Mouse (Mus musculus): ENCODE measurements around the gene Sgcd.
"Not testable (repeated sequence)": the region's sequence is repeated elsewhere in the genome, so short reads cannot be mapped to it uniquely, and the experiment has no call there.

Gene Sgcd

GRCm38 (mm10) chr11:47776019-47776418, 212.8 kb downstream of the Sgcd start:
- no peak for DNase-seq

GRCm38 (mm10) chr11:47765859-47766258, 222.9 kb downstream of the Sgcd start:
- DNase-seq, result no peak

GRCm38 (mm10) chr11:47763569-47763968, 225.2 kb downstream of the Sgcd start:
- not testable (repeated sequence) for DNase-seq

GRCm38 (mm10) chr11:47759015-47759414, 229.8 kb downstream of the Sgcd start:
- DNase-seq, result no peak

- DNase-seq, result no peak
Observed at GRCm38 (mm10) chr11:47742806-47743205, 246.0 kb downstream of the Sgcd start.

GRCm38 (mm10) chr11:47704930-47705787, 283.6 kb downstream of the Sgcd start:
- DNase-seq, result no peak

- DNase-seq, result no peak
Observed at GRCm38 (mm10) chr11:47695611-47696010, 293.2 kb downstream of the Sgcd start.

GRCm38 (mm10) chr11:47658135-47658534, 330.6 kb downstream of the Sgcd start:
- DNase-seq, result peak; percentile 54

- no peak for DNase-seq
Observed at GRCm38 (mm10) chr11:47645911-47646310, 342.9 kb downstream of the Sgcd start.

GRCm38 (mm10) chr11:47641567-47642259, 347.1 kb downstream of the Sgcd start:
- DNase-seq, result no peak

- DNase-seq, result no peak
Observed at GRCm38 (mm10) chr11:47640556-47640955, 348.2 kb downstream of the Sgcd start.

GRCm38 (mm10) chr11:47630186-47630585, 358.6 kb downstream of the Sgcd start:
- DNase-seq, result no peak

GRCm38 (mm10) chr11:47609892-47610291, 378.9 kb downstream of the Sgcd start:
- no peak for DNase-seq

GRCm38 (mm10) chr11:47574635-47575034, 414.1 kb downstream of the Sgcd start:
- DNase-seq, result no peak

- no peak for DNase-seq
Observed at GRCm38 (mm10) chr11:47568488-47568887, 420.3 kb downstream of the Sgcd start.

- DNase-seq, result no peak
Observed at GRCm38 (mm10) chr11:47566156-47566555, 422.6 kb downstream of the Sgcd start.

- no peak for DNase-seq
Observed at GRCm38 (mm10) chr11:47524845-47525244, 463.9 kb downstream of the Sgcd start.

- DNase-seq, result no peak
Observed at GRCm38 (mm10) chr11:47508047-47508446, 480.7 kb downstream of the Sgcd start.

- not testable (repeated sequence) for DNase-seq
Observed at GRCm38 (mm10) chr11:47503236-47503635, 485.5 kb downstream of the Sgcd start.

GRCm38 (mm10) chr11:47473493-47474230, 515.1 kb downstream of the Sgcd start:
- no peak for DNase-seq

- DNase-seq, result not testable (repeated sequence)
Observed at GRCm38 (mm10) chr11:47460700-47461099, 528.1 kb downstream of the Sgcd start.

GRCm38 (mm10) chr11:47460149-47460548, 528.6 kb downstream of the Sgcd start:
- DNase-seq, result no peak

- no peak for DNase-seq
Observed at GRCm38 (mm10) chr11:47459214-47459613, 529.6 kb downstream of the Sgcd start.

All from kidney, adult 18-20 months (tissue).